Mouse (Mus musculus): ENCODE measurements at regions not wholly inside any gene's neighbourhood (a gene's known extent, or its start where the extent isn't known, plus 50 kb on each side); places are given as distances from the start of the nearest gene placed in this dataset.
A peak's percentile ranks its signal among the peaks of the same experiment; 100 is the strongest.

- no peak for DNase-seq
These were observed 53.2 kb upstream of the Rgs5 start for GRCm38 (mm10) chr1:169602122-169602521.

GRCm38 (mm10) chr1:169594470-169594869, 60.8 kb upstream of the Rgs5 start:
- no peak for DNase-seq

GRCm38 (mm10) chr1:169586361-169586760, 55.1 kb upstream of the Nuf2 start:
- DNase-seq: peak; percentile 7 to 50

DNA sequence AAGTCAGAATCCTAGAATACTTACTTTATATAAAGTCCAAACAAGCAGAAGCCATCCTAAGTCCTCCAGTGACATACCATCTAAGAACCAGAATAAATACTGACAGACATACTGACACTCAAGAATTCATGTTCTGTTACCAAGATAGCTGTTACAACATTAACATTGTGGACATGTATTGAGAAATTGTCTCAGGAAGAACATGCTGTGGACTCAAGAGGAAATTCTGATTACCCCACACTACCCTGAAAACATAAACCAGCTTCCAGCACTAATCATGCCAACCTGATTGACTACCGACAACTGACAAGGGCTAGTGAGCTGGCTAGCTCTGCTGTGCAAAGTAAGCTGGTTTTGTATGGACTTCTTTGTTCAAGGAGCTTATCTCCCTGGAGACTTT, 51.1 kb upstream of the Nuf2 start:
- DNase-seq: no peak

All from heart, adult 18-20 months (tissue).